9 mouse cellular contexts compared by ENCODE assay signal in genomic region chr17:88159851-88160676, GRCm38 (mm10).
DNase-seq lines count a peak whose midpoint lies in the region; ATAC-seq and TF ChIP-seq lines count a peak whose summit lies in the region.
"Had no signal": no experiment of that assay in that cellular context is flagged by ENCODE, and none has a peak within 500 bp of the region (broad histone marks: within the 10 kb centered on the region; RNA-seq: fewer than 3 reads in every experiment).

No protein-coding gene starts in this region.

- no peaks in the 10 kb centered on the region for H3K9me3 ChIP-seq in heart, embryonic 15.5 days (replicated peaks)
- no peaks in the 10 kb centered on the region for H3K9me3 ChIP-seq in forebrain, embryonic 15.5 days
- no peaks in the 10 kb centered on the region for H3K9me3 ChIP-seq in midbrain, embryonic 16.5 days (replicated peaks; ENCODE audit: control insufficient read depth, low read length, poor library complexity, severe bottlenecking)
- H3K9me3 ChIP-seq: embryonic facial prominence, embryonic 15.5 days had no signal

- 0 out of 2 replicates have a peak overlapping the region, but pooled peaks have one; percentile 13 for H3K4me2 ChIP-seq in heart, embryonic 15.5 days
- H3K4me2 ChIP-seq in forebrain, embryonic 15.5 days (replicated peaks): peak overlapping the region; percentile 39
- peak overlapping the region; percentile 27 for H3K4me2 ChIP-seq in midbrain, embryonic 16.5 days (ENCODE audit: low read length)

- H3K9ac ChIP-seq in heart, embryonic 15.5 days: no peak overlapping the region
- no peak overlapping the region for H3K9ac ChIP-seq in heart, adult 2 months (ENCODE audit: low read depth, low read length)
- no peak overlapping the region for H3K9ac ChIP-seq in forebrain, embryonic 15.5 days (replicated peaks)
- H3K9ac ChIP-seq in midbrain, embryonic 16.5 days (ENCODE audit: low read depth, low read length): 0 out of 2 replicates have a peak overlapping the region, but pooled peaks have one; percentile 0
- H3K9ac ChIP-seq: embryonic facial prominence, embryonic 15.5 days had no signal

- no peaks in the 10 kb centered on the region for H3K27me3 ChIP-seq in heart, embryonic 15.5 days
- no peaks in the 10 kb centered on the region for H3K27me3 ChIP-seq in heart, adult 2 months (ENCODE audit: control insufficient read depth, insufficient read depth, low read length)
- no peaks in the 10 kb centered on the region for H3K27me3 ChIP-seq in forebrain, embryonic 15.5 days
- no peaks in the 10 kb centered on the region for H3K27me3 ChIP-seq in midbrain, embryonic 16.5 days (ENCODE audit: control insufficient read depth, insufficient read depth, low read depth, low read length)
- H3K27me3 ChIP-seq: embryonic facial prominence, embryonic 15.5 days had no signal

- no peak for TF ChIP-seq CTCF in heart, adult 2 months (IDR thresholded peaks at IDR 0.05)

- WGBS in heart, embryonic 15.5 days: 53% methylated on average over 19 of the region's 19 CpGs
- WGBS in heart, adult 2 months: 49% methylated on average over 19 of the region's 19 CpGs
- WGBS in forebrain, embryonic 15.5 days: 31% methylated on average over 19 of the region's 19 CpGs
- 30% methylated on average over 19 of the region's 19 CpGs for WGBS in midbrain, embryonic 16.5 days

- TF ChIP-seq EP300 in heart, adult 2 months (IDR thresholded peaks at IDR 0.05; ENCODE audit: insufficient read depth, low read depth, low read length): no peak

- no peak overlapping the region for H3K27ac ChIP-seq in heart, embryonic 15.5 days
- no peak overlapping the region for H3K27ac ChIP-seq in heart, adult 2 months
- H3K27ac ChIP-seq in forebrain, embryonic 15.5 days (replicated peaks): no peak overlapping the region
- H3K27ac ChIP-seq in midbrain, embryonic 16.5 days (ENCODE audit: low read length): no peak overlapping the region
- H3K27ac ChIP-seq: embryonic facial prominence, embryonic 15.5 days had no signal

- ATAC-seq in heart, embryonic 15.5 days (replicated peaks; ENCODE audit: insufficient number of reproducible peaks, insufficient read depth, low FRiP score, low read depth): no peak
- no peak for ATAC-seq in forebrain, embryonic 15.5 days (replicated peaks)
- ATAC-seq in midbrain, embryonic 16.5 days: no peak

- 0 out of 2 replicates have a peak, but pooled peaks cover 3% of the 10 kb centered on the region for H3K4me1 ChIP-seq in heart, embryonic 15.5 days (replicated peaks)
- no peaks in the 10 kb centered on the region for H3K4me1 ChIP-seq in heart, adult 2 months (ENCODE audit: control insufficient read depth, insufficient read depth, low read length)
- peaks cover 12% of the 10 kb centered on the region for H3K4me1 ChIP-seq in forebrain, embryonic 15.5 days
- H3K4me1 ChIP-seq in midbrain, embryonic 16.5 days (ENCODE audit: control insufficient read depth, insufficient read depth, low read length): peaks cover 3% of the 10 kb centered on the region; the same call in 1 of the 2 replicates

- intact Hi-C loops in heart, adult 2 months (cut with DNase I): no loop called here

- H3K36me3 ChIP-seq in heart, embryonic 15.5 days: no peaks in the 10 kb centered on the region
- H3K36me3 ChIP-seq in heart, adult 2 months (ENCODE audit: control insufficient read depth, insufficient read depth, low read length): no peaks in the 10 kb centered on the region
- no peaks in the 10 kb centered on the region for H3K36me3 ChIP-seq in forebrain, embryonic 15.5 days
- H3K36me3 ChIP-seq in midbrain, embryonic 16.5 days (ENCODE audit: control insufficient read depth, insufficient read depth, low read length): no peaks in the 10 kb centered on the region
- H3K36me3 ChIP-seq: embryonic facial prominence, embryonic 15.5 days had no signal

- no peak overlapping the region for H3K4me3 ChIP-seq in heart, embryonic 15.5 days
- H3K4me3 ChIP-seq in heart, adult 2 months: no peak overlapping the region
- peak overlapping the region; percentile 18 for H3K4me3 ChIP-seq in forebrain, embryonic 15.5 days
- H3K4me3 ChIP-seq in midbrain, embryonic 16.5 days (ENCODE audit: low read depth, low read length): no peak overlapping the region; the same call in 1 of the 2 replicates
- H3K4me3 ChIP-seq: embryonic facial prominence, embryonic 15.5 days had no signal

- H3K79me2 ChIP-seq in heart, adult 2 months (replicated peaks; ENCODE audit: control insufficient read depth, insufficient read depth, low read length): no peaks in the 10 kb centered on the region

- no peak for DNase-seq in heart, adult 2 months
- peak; percentile 83 for DNase-seq in ZHBTc4 (ENCODE audit: low read depth, low spot score)
- DNase-seq in left cerebral cortex, adult 9 months (ENCODE audit: low spot score in 2 of 2): no peak
- no peak for DNase-seq in kidney, adult 11 months
- DNase-seq: lung, postnatal 10 days had no signal

- TF ChIP-seq POLR2A in heart, adult 2 months (IDR thresholded peaks at IDR 0.05; ENCODE audit: insufficient read depth, low read depth, low read length): no peak
